Mouse (Mus musculus): ENCODE results near the gene Olfr1431. TPM values are rescaled to one million over a fixed set of nuclear protein-coding genes. Genes with fewer than 3 reads are reported as not detected.
"Not testable (repeated sequence)": the region's sequence is repeated elsewhere in the genome, so short reads cannot be mapped to it uniquely, and the experiment has no call there.

Olfr1431 gene
- polyA plus RNA-seq (2015; fragmentation: Nextera tagmentation; extraction: Ambion mirVana): not detected in 2 replicates

DNA sequence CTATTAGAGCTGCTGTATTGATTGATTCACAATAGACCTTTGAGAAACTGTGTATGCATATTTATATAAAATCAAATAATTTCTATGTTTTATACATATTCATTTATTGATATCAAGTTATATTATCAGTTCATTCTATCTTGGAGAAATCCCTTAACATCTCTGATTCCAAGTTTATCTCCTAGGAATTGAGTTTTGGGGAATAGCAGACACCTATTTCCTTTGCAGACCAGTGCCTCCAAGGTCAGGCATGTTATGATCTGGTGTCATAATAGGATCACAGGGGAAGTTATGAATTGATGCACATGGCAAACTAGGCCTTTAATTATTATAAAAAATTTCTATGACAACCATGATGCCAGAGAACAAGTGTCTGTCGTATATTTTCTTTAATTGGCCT lies at the start of gene Olfr1431:
Gene Olfr1431, plus strand, starts transcription at position 301 of the 400 bp plus-strand sequence.
- no peak for ATAC-seq
- H3K4me1 ChIP-seq: no peaks in the 10 kb centered on the region
- no peak within 1 kb of the TSS for H3K4me3 ChIP-seq
- WGBS: 85% methylated on average over 1 of the region's 1 CpGs
- no peak within 1 kb of the TSS for H3K27ac ChIP-seq
- H3K9me3 ChIP-seq (replicated peaks): no peaks in the 10 kb centered on the region
- no peaks in the 10 kb centered on the region for H3K27me3 ChIP-seq
- no peaks in the 10 kb centered on the region for H3K36me3 ChIP-seq (ENCODE audit: poor library complexity, severe bottlenecking)
- H3K9ac ChIP-seq: no peak within 1 kb of the TSS
- H3K4me2 ChIP-seq: no peak within 1 kb of the TSS

DNA sequence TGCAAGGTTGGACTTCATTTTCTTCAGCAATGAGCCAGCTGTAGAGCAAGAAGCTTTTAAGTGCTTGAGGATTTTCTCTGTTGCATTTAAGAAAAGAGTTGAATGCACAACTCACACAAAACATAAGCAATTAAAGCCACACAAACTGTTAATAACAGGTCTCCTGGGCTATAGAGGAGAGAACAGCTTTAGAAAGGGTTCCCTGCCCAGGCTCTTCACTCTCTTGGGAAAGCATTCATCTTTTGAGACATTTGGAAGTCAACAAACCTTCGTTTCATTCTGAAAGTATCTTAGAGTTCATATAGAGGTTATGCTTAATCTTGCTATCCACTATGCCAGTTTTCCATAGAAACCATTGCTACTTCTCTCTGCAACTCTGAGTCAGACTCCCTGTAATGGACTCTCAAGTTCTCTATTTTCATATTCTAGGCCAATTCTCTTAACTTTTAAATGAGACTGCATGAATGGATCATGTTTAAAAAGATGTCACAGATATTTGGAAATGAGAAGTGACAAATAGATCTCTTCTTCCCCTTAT lies 30.3 kb upstream of the Olfr1431 start, which contains the start of gene Olfr1555-ps1:
Gene Olfr1555-ps1, minus strand, starts transcription at position 51 of the 538 bp plus-strand sequence.
- H3K27ac ChIP-seq; H3K27me3 ChIP-seq; ATAC-seq; H3K9ac ChIP-seq; H3K4me3 ChIP-seq; H3K36me3 ChIP-seq (ENCODE audit: poor library complexity, severe bottlenecking); H3K9me3 ChIP-seq (replicated peaks); H3K4me2 ChIP-seq; H3K4me1 ChIP-seq: not testable (repeated sequence)
- 33% methylated on average over 1 of the region's 1 CpGs for WGBS

DNA sequence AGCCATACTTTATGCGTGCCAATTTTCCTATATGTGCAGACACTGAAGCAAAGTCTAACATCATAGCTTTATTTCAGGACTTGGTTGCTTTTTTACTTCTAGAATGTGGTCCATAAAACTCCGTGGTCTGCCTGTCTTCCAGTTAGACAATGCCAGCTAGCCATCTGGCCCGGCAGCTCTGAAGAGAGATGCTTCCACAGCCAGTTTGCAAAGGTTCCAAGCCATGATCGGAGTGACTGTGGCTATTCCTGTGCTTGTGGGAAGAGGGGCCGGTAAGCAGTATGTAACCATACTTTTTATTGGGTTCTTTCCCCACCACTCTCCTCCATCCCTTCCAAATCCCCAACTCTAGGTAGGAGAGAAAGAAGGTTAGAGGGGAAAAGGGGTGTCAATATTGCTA lies 25.0 kb upstream of the Olfr1431 start:
- 83% methylated on average over 5 of the region's 5 CpGs for WGBS
- not testable (repeated sequence) for ATAC-seq; H3K4me3 ChIP-seq; H3K36me3 ChIP-seq (ENCODE audit: poor library complexity, severe bottlenecking); H3K9me3 ChIP-seq (replicated peaks); H3K27ac ChIP-seq; H3K4me2 ChIP-seq; H3K27me3 ChIP-seq; H3K4me1 ChIP-seq; H3K9ac ChIP-seq

DNA sequence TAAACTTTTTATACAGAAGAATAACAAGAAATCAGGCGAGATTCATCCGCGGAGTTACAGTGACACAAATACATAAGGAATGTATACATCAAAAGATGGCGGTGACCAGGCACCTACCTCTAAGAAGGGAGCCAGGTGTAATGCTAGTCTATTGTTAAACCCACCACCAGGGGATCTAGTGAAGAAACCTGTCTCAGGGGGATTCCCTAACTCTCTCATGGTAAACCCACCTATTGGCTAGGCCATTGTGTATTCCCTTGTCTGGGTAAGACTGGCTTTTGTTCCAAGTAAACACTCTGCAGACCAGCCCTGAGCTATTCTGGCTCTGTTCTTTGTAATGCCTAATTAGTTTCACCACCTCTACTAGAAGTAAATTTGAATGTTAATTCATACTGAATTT lies 1.4 kb upstream of the Olfr1431 start:
- not testable (repeated sequence) for H3K4me3 ChIP-seq; ATAC-seq; H3K27ac ChIP-seq; H3K9ac ChIP-seq; H3K27me3 ChIP-seq; H3K9me3 ChIP-seq (replicated peaks); H3K36me3 ChIP-seq (ENCODE audit: poor library complexity, severe bottlenecking); H3K4me1 ChIP-seq; H3K4me2 ChIP-seq
- WGBS: 79% methylated on average over 4 of the region's 4 CpGs

DNA sequence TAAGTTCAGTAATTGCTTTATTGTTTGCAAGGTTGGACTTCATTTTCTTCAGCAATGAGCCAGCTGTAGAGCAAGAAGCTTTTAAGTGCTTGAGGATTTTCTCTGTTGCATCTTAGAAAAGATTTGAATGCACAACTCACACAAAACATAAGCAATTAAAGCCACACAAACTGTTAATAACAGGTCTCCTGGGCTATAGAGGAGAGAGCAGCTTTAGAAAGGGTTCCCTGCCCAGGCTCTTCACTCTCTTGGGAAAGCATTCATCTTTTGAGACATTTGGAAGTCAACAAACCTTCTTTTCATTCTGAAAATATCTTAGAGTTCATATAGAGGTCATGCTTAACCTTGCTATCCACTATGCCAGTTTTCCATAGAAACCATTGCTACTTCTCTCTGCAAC lies 32.1 kb downstream of the Olfr1431 start, which contains the start of gene Olfr1432:
Gene Olfr1432, minus strand, starts transcription at position 101 of the 400 bp plus-strand sequence.
- not testable (repeated sequence) for ATAC-seq, H3K4me1 ChIP-seq

DNA sequence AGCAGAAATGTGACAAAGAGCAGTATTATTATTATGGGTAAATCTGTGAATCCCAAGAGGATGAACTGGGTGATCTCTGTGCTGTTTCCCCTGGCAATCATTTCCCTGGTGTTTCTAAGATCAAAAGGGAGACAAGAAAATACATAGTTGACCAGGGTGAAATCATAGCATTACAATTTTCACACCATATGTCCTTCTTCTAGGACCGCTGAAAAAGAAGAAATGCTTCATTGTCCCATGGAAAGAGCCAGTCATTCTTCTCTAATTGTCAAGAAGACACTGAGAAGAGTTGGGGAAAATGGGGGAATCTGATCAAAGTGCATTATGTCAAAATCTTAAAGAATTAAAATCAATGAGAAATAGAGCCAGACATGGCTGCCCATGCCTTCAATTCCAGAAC lies 41.1 kb downstream of the Olfr1431 start, which contains the start of gene Olfr262:
Gene Olfr262, minus strand, starts transcription at position 101 of the 400 bp plus-strand sequence.
- no peak for ATAC-seq
- Histone ChIP-seq H3K4me2 (no peak within 1 kb of the TSS), H3K36me3 (ENCODE audit: poor library complexity, severe bottlenecking) (no peaks in the 10 kb centered on the region), H3K27ac (no peak within 1 kb of the TSS), H3K4me1 (no peaks in the 10 kb centered on the region), H3K9me3 (replicated peaks) (no peaks in the 10 kb centered on the region), H3K9ac (no peak within 1 kb of the TSS), H3K4me3 (no peak within 1 kb of the TSS), H3K27me3 (no peaks in the 10 kb centered on the region)
- WGBS: 79% methylated on average over 1 of the region's 1 CpGs

More for the DNA sequence above, 32.1 kb downstream of the Olfr1431 start, which contains the start of gene Olfr1432:
- H3K27me3 ChIP-seq; H3K27ac ChIP-seq; H3K4me3 ChIP-seq; H3K36me3 ChIP-seq (ENCODE audit: poor library complexity, severe bottlenecking); H3K9me3 ChIP-seq (replicated peaks); H3K9ac ChIP-seq; H3K4me2 ChIP-seq: not testable (repeated sequence)

DNA sequence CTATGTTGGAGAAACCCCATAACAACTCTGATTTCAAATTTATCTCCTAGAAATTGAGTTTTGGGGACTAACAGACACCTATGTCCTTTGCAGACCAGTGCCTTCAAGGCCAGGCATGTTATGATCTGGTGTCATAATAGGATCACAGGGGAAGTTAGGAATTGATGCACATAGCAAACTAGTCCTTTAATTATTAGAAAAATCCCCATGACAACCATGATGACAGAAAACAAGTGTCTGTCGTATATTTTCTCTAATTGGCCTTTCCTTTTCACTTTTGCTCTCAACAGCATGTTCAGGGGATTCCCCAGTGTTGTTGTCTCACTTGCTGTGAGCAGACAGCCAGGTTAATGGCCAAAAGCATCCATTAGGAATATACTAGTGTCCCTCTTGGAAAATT lies 60.3 kb downstream of the Olfr1431 start, which contains the start of gene Olfr235:
Gene Olfr235, plus strand, starts transcription at position 301 of the 400 bp plus-strand sequence.
- no peak within 1 kb of the TSS for H3K9ac ChIP-seq
- H3K9me3 ChIP-seq (replicated peaks): no peaks in the 10 kb centered on the region
- no peak within 1 kb of the TSS for H3K4me2 ChIP-seq
- no peaks in the 10 kb centered on the region for H3K4me1 ChIP-seq
- H3K4me3 ChIP-seq: no peak within 1 kb of the TSS
- no peaks in the 10 kb centered on the region for H3K36me3 ChIP-seq (ENCODE audit: poor library complexity, severe bottlenecking)
- WGBS: 77% methylated on average over 1 of the region's 1 CpGs
- no peaks in the 10 kb centered on the region for H3K27me3 ChIP-seq
- no peak within 1 kb of the TSS for H3K27ac ChIP-seq
- ATAC-seq: no peak

Other genes starting within 250 kb of the Olfr1431 start
- 4.1 and 4.9 TPM in 2 replicates for gene Osbp, start 234.7 kb upstream of the Olfr1431 start, polyA plus RNA-seq (2015; fragmentation: Nextera tagmentation; extraction: Ambion mirVana)
- gene Olfr1423, start 159.3 kb upstream of the Olfr1431 start, polyA plus RNA-seq (2015; fragmentation: Nextera tagmentation; extraction: Ambion mirVana): not detected in 2 replicates
- gene Olfr1424, start 138.0 kb upstream of the Olfr1431 start, polyA plus RNA-seq (2015; fragmentation: Nextera tagmentation; extraction: Ambion mirVana): not detected in 2 replicates
- gene Olfr1425, start 122.9 kb upstream of the Olfr1431 start, polyA plus RNA-seq (2015; fragmentation: Nextera tagmentation; extraction: Ambion mirVana): not detected in 2 replicates
- gene Olfr1426, start 108.6 kb upstream of the Olfr1431 start, polyA plus RNA-seq (2015; fragmentation: Nextera tagmentation; extraction: Ambion mirVana): not detected in 2 replicates
- not detected in 2 replicates for gene Olfr1427, start 97.3 kb upstream of the Olfr1431 start, polyA plus RNA-seq (2015; fragmentation: Nextera tagmentation; extraction: Ambion mirVana)
- not detected in 2 replicates for gene Olfr1428, start 84.7 kb upstream of the Olfr1431 start, polyA plus RNA-seq (2015; fragmentation: Nextera tagmentation; extraction: Ambion mirVana)
- gene Olfr76, start 77.4 kb upstream of the Olfr1431 start, polyA plus RNA-seq (2015; fragmentation: Nextera tagmentation; extraction: Ambion mirVana): not detected in 2 replicates
- not detected in 2 replicates for gene Olfr1555-ps1, start 30.5 kb upstream of the Olfr1431 start, polyA plus RNA-seq (2015; fragmentation: Nextera tagmentation; extraction: Ambion mirVana)
- not detected in 2 replicates for gene Olfr1432, start 32.0 kb downstream of the Olfr1431 start, polyA plus RNA-seq (2015; fragmentation: Nextera tagmentation; extraction: Ambion mirVana)
- not detected in 2 replicates for gene Olfr262, start 41.0 kb downstream of the Olfr1431 start, polyA plus RNA-seq (2015; fragmentation: Nextera tagmentation; extraction: Ambion mirVana)
- not detected in 2 replicates for gene Olfr235, start 60.4 kb downstream of the Olfr1431 start, polyA plus RNA-seq (2015; fragmentation: Nextera tagmentation; extraction: Ambion mirVana)
- not detected in 2 replicates for gene Olfr1434, start 79.2 kb downstream of the Olfr1431 start, polyA plus RNA-seq (2015; fragmentation: Nextera tagmentation; extraction: Ambion mirVana)
- not detected in 2 replicates for gene Olfr1436, start 98.5 kb downstream of the Olfr1431 start, polyA plus RNA-seq (2015; fragmentation: Nextera tagmentation; extraction: Ambion mirVana)
- not detected in 2 replicates for gene Olfr1437, start 124.5 kb downstream of the Olfr1431 start, polyA plus RNA-seq (2015; fragmentation: Nextera tagmentation; extraction: Ambion mirVana)
- gene Olfr1438-ps1, start 135.3 kb downstream of the Olfr1431 start, polyA plus RNA-seq (2015; fragmentation: Nextera tagmentation; extraction: Ambion mirVana): not detected in 2 replicates
- gene Olfr1440, start 186.6 kb downstream of the Olfr1431 start, polyA plus RNA-seq (2015; fragmentation: Nextera tagmentation; extraction: Ambion mirVana): not detected in 2 replicates
- gene Olfr1441, start 216.8 kb downstream of the Olfr1431 start, polyA plus RNA-seq (2015; fragmentation: Nextera tagmentation; extraction: Ambion mirVana): not detected in 2 replicates
- gene Pfpl, start 227.3 kb downstream of the Olfr1431 start, polyA plus RNA-seq (2015; fragmentation: Nextera tagmentation; extraction: Ambion mirVana): not detected in 2 replicates

Measured in forebrain, embryonic 13.5 days (tissue).